Mouse (Mus musculus) duodenum, adult 2 months (tissue): ENCODE data around the gene Rnf111. TPM values are rescaled to one million over a fixed set of nuclear protein-coding genes. Genes with fewer than 3 reads are reported as not detected.

Experiments used
- polyA plus RNA-seq: library from polyadenylated mRNA; depleted of rRNA; stranded (reverse); fragments of >200 nt; gene quantifications from 2 replicates; pipeline ENCODE4 v1.2.3, GENCODE M21; 2012; ENCODE audit warnings: low replicate concordance; rRNA removed

Rnf111 gene
- polyA plus RNA-seq = 21.6 and 29.6 TPM in 2 replicates

DNA sequence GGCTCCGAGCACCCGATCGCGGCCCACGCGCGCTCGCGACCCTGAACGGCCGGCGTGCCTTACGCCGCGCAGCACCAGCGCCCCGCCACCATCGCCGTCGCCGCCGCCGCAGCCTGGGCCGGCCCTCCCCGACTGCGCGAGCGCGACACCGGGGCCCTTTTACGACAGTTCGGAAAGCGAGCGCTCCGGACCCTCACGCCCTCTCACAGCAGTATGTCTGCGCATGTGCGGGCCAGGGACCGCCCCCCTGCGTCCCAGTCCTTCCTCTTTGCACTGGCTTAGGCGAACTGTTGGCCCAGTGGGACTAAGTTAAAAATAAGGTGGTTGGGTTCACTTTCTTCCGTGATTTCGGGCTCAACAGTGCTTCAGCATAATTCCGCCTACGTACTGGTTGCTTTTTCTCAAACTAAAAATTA lies at the start of gene Rnf111:
Gene Rnf111, minus strand, starts transcription at position 100 of the 416 bp plus-strand sequence.

GRCm38 (mm10) chr9:70542305-70543041 lies 38.9 kb upstream of the Rnf111 start, which contains the start of gene Sltm:
Sltm (plus strand) TSS chr9:70542754.

GRCm38 (mm10) chr9:70421257-70422056 lies 82.1 kb downstream of the Rnf111 start, which contains the start of gene Ccnb2:
Ccnb2 (minus strand) TSS chr9:70421547.

Other genes with a start within 250 kb of the Rnf111 start
- gene Ccnb2, start 82.2 kb downstream of the Rnf111 start, polyA plus RNA-seq = 8.1 and 8.9 TPM in 2 replicates
- gene Sltm, start 39.0 kb upstream of the Rnf111 start, polyA plus RNA-seq = 2.1 TPM in 2 replicates
- 1.1 and 3.7 TPM in 2 replicates for gene Gm10642, start 152.5 kb upstream of the Rnf111 start, polyA plus RNA-seq
- 3.2 and 5.9 TPM in 2 replicates for gene Mindy2, start 153.4 kb upstream of the Rnf111 start, polyA plus RNA-seq
- gene Adam10, start 175.3 kb upstream of the Rnf111 start, polyA plus RNA-seq = 12.5 and 31.0 TPM in 2 replicates